Comparison of ENCODE assay signal across 9 mouse cellular contexts in genomic region chr8:11279296-11279826, GRCm38 (mm10). TPM values are rescaled to one million over a fixed set of nuclear protein-coding genes. Genes with fewer than 3 reads are reported as not detected.
DNase-seq lines count a peak whose midpoint lies in the region; ATAC-seq and TF ChIP-seq lines count a peak whose summit lies in the region.
"Had no signal": no experiment of that assay in that cellular context is flagged by ENCODE, and none has a peak within 500 bp of the region (broad histone marks: within the 10 kb centered on the region; RNA-seq: fewer than 3 reads in every experiment).

No protein-coding gene starts in this region.

- no peak overlapping the region for H3K9ac ChIP-seq in heart, embryonic 12.5 days
- H3K9ac ChIP-seq in midbrain, embryonic 16.5 days (ENCODE audit: low read depth, low read length) = no peak overlapping the region

- H3K9me3 ChIP-seq in heart, embryonic 12.5 days (replicated peaks) = no peaks in the 10 kb centered on the region
- no peaks in the 10 kb centered on the region for H3K9me3 ChIP-seq in midbrain, embryonic 16.5 days (replicated peaks; ENCODE audit: control insufficient read depth, low read length, poor library complexity, severe bottlenecking)

- 56% methylated on average over 20 of the region's 20 CpGs for WGBS in heart, embryonic 12.5 days
- 60% methylated on average over 20 of the region's 20 CpGs for WGBS in midbrain, embryonic 16.5 days

- TF ChIP-seq CTCF in brain, embryonic 14.5 days (IDR thresholded peaks at IDR 0.05; ENCODE audit: borderline replicate concordance, extremely low read depth, insufficient read depth, insufficient read length) = no peak

- ATAC-seq in heart, embryonic 12.5 days (ENCODE audit: insufficient number of reproducible peaks, low FRiP score) = peak; percentile 56
- ATAC-seq in midbrain, embryonic 16.5 days = no peak
- no peak for ATAC-seq in CD4-positive, CD25-positive, alpha-beta regulatory T cell, adult 4 months

- H3K4me2 ChIP-seq in heart, embryonic 12.5 days = peak overlapping the region; percentile 43
- H3K4me2 ChIP-seq in midbrain, embryonic 16.5 days (ENCODE audit: low read length) = peak overlapping the region; percentile 3; the same call in 1 of the 2 replicates

- H3K4me1 ChIP-seq in heart, embryonic 12.5 days (replicated peaks) = peaks cover 84% of the 10 kb centered on the region
- peaks cover 6% of the 10 kb centered on the region; the same call in 1 of the 2 replicates for H3K4me1 ChIP-seq in midbrain, embryonic 16.5 days (ENCODE audit: control insufficient read depth, insufficient read depth, low read length)

- TF ChIP-seq POLR2A in brain, embryonic 14.5 days (IDR thresholded peaks at IDR 0.05; ENCODE audit: borderline replicate concordance, extremely low read depth, insufficient read depth, insufficient read length, poor library complexity, severe bottlenecking) = no peak

- no peak overlapping the region for H3K4me3 ChIP-seq in heart, embryonic 12.5 days
- no peak overlapping the region for H3K4me3 ChIP-seq in midbrain, embryonic 16.5 days (ENCODE audit: low read depth, low read length)
- H3K4me3 ChIP-seq: myocyte had no signal

- no peaks in the 10 kb centered on the region for H3K27me3 ChIP-seq in heart, embryonic 12.5 days (replicated peaks)
- H3K27me3 ChIP-seq in midbrain, embryonic 16.5 days (ENCODE audit: control insufficient read depth, insufficient read depth, low read depth, low read length) = no peaks in the 10 kb centered on the region

- H3K36me3 ChIP-seq in heart, embryonic 12.5 days = 0 out of 2 replicates have a peak, but pooled peaks cover 8% of the 10 kb centered on the region
- no peaks in the 10 kb centered on the region for H3K36me3 ChIP-seq in midbrain, embryonic 16.5 days (ENCODE audit: control insufficient read depth, insufficient read depth, low read length)

- peak; percentile 74 for DNase-seq in ES-CJ7 (ENCODE audit: low read depth, low spot score)
- DNase-seq in brain, embryonic 14.5 days (ENCODE audit: low read depth) = peak; percentile 24
- peak; percentile 90 for DNase-seq in kidney, postnatal 14 days
- DNase-seq in layer of hippocampus, adult 9-11 months = no peak
- no peak for DNase-seq in thymus, adult 18-20 months

- peak overlapping the region; percentile 56; the same call in 1 of the 2 replicates for H3K27ac ChIP-seq in heart, embryonic 12.5 days (ENCODE audit: poor library complexity, severe bottlenecking)
- no peak overlapping the region for H3K27ac ChIP-seq in midbrain, embryonic 16.5 days (ENCODE audit: low read length)

RNA-seq across cellular contexts. Expression of gene Col4a2, which starts 33.2 kb away (rescaled TPM):
- polyA plus RNA-seq in brain, embryonic 14.5 days (2012; rRNA removed) = 38.2 and 77.1 TPM in 2 replicates
- 117 and 129 TPM in 2 replicates for polyA plus RNA-seq in heart, embryonic 12.5 days (2016; fragmentation: Nextera tagmentation; extraction: Ambion mirVana)
- 33.8 and 37.8 TPM in 2 replicates for polyA plus RNA-seq in midbrain, embryonic 16.5 days (2015; fragmentation: Nextera tagmentation; extraction: Ambion mirVana)
- polyA plus RNA-seq in CD4-positive, CD25-positive, alpha-beta regulatory T cell, adult 4 months (2017; shearing (Covaris generic)) = not detected

RNA-seq across cellular contexts. Expression of gene Col4a1, which starts 33.3 kb away (rescaled TPM):
- 117 and 191 TPM in 2 replicates for polyA plus RNA-seq in brain, embryonic 14.5 days (2012; rRNA removed)
- 240 and 249 TPM in 2 replicates for polyA plus RNA-seq in heart, embryonic 12.5 days (2016; fragmentation: Nextera tagmentation; extraction: Ambion mirVana)
- 73.6 and 83.1 TPM in 2 replicates for polyA plus RNA-seq in midbrain, embryonic 16.5 days (2015; fragmentation: Nextera tagmentation; extraction: Ambion mirVana)
- polyA plus RNA-seq in CD4-positive, CD25-positive, alpha-beta regulatory T cell, adult 4 months (2017; shearing (Covaris generic)) = under 1 TPM in 1 of 2 experiments, not detected in 1; 0.22 TPM

Comparison
In these comparisons a context has a peak if more than half of its experiments do, and no peak if none do; other contexts are left out.
1. DNase-seq: peak in ES-CJ7 (single experiment), brain, embryonic 14.5 days (single experiment) and kidney, postnatal 14 days (single experiment); none in layer of hippocampus, adult 9-11 months (single experiment) and thymus, adult 18-20 months (0 of 2).
2. RNA of gene Col4a2, which starts 33.2 kb away (polyA plus RNA-seq): 117 to 129 TPM in heart, embryonic 12.5 days, 38.2 to 77.1 TPM in brain, embryonic 14.5 days and 33.8 to 37.8 TPM in midbrain, embryonic 16.5 days; not detected in CD4-positive, CD25-positive, alpha-beta regulatory T cell, adult 4 months; every median in the first group is over 10 times any median in the second.
3. RNA of gene Col4a1, which starts 33.3 kb away (polyA plus RNA-seq): 240 to 249 TPM in heart, embryonic 12.5 days, 117 to 191 TPM in brain, embryonic 14.5 days and 73.6 to 83.1 TPM in midbrain, embryonic 16.5 days; 0.22 TPM in CD4-positive, CD25-positive, alpha-beta regulatory T cell, adult 4 months; every median in the first group is over 10 times any median in the second.